Mouse (Mus musculus) fibroblast of lung, adult 2 months (primary cell): Measurements from ENCODE around the gene Fut11.

Experiments used
- DNase-seq: peaks from one replicate; pipeline ENCODE4 v3.0.0-alpha.2; 2011; ENCODE audit warnings: low read depth

The Fut11 gene

DNA sequence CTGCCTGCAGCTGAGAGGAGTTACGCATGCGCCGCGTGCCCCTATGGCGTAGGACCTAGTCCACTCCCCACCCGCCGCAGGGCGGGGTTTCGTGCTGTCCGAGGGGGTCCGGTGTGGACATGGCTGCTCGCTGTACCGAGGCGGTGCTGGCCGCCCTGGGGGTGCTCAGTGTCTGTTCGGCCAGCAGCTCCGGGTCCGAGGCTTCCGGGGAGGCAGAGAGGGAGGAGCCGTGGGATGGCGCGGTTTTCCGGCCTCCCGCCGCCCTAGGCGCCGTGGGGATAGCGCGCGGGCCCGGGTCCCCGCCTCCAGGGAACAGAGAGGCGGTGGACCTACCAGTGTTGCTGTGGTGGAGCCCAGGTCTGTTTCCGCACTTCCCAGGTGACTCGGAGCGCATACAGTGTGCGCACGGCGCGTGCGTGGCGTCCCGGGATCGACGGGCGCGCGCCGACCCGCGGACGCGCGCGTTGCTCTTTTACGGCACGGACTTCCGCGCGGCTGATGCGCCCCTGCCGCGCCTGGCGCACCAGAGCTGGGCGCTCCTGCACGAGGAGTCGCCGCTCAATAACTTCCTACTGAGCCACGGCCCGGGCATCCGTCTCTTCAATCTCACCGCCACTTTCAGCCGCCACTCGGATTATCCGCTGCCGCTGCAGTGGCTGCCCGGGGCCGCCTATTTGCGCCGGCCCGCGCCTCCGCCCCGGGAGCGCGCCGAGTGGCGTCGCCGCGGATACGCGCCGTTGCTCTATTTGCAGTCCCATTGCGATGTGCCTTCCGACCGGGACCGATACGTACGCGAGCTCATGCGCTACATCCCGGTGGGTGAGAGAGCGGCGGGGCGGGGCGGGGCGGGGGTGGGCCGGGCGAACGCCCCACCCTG is at the start of gene Fut11:
Fut11 (plus strand) TSS at position 85 of the 877 bp plus-strand sequence.
- no peak for DNase-seq

DNA sequence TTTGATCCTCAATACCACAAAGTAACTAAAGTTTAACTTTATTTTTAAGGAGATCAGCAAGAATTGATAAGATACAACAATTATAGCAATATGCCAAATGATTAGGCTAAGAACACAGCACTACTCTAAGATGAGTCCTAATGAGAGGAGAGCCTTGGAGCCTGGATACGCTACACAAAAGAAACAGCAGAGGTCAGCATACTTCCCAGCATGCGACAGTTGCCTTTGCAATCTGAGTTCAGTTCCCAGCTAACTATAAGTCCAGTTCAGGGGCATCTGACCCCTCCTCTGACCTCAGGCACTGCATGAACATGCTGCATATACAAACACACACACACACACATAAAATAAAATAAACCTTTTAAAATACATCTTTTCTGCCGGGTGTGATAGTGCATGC is 49.2 kb upstream of the Fut11 start:
- no peak for DNase-seq

DNA sequence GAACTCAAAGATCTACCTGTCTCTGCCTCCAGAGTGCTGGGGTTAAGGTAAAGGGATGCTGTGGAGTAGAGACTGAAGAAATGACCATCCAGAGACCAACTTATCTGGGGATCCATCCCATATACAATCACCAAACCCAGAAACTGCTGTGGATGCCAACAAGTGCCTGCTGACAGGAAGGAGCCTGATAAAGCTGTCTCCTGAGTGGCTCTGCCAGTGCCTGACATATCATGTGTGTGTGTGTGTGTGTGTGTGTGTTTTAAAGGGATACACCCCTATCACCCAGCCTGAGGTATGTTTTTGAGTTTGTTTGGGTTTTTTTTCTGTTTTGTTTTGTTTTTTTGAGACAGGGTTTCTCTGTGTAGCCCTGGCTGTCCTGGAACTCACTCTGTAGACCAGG is 48.4 kb upstream of the Fut11 start:
- no peak for DNase-seq

DNA sequence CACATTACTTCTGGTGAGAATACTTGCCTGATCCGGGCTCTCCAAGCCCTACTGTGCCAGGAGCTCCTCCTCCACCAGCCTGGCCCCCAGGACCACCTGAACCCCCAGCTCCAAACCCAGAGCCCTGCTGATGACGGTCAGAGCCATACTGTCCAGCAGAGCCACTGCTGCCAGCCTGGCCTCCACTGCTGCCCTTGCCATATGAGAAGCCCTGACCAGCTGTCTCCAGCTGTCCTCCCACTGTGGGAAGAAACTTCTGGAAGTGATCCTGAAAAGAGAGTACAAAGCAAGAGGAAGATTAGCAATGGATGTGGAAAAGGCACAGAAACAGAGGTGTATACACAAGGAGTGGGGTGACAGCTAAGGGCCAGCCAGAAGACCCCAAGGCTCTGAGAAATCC is 43.8 kb upstream of the Fut11 start:
- DNase-seq = no peak

GRCm38 (mm10) chr14:20651722-20652256 is 43.0 kb upstream of the Fut11 start:
- DNase-seq = no peak

GRCm38 (mm10) chr14:20654690-20655421 is 39.9 kb upstream of the Fut11 start:
- DNase-seq = no peak

GRCm38 (mm10) chr14:20655731-20656130 is 39.0 kb upstream of the Fut11 start:
- no peak for DNase-seq

- DNase-seq = no peak
Observed at GRCm38 (mm10) chr14:20656361-20656760, 38.4 kb upstream of the Fut11 start, which contains the start of gene Myoz1. Gene Myoz1 (minus strand): TSS chr14:20656540.

GRCm38 (mm10) chr14:20658326-20658725 is 36.4 kb upstream of the Fut11 start:
- DNase-seq = no peak

DNA sequence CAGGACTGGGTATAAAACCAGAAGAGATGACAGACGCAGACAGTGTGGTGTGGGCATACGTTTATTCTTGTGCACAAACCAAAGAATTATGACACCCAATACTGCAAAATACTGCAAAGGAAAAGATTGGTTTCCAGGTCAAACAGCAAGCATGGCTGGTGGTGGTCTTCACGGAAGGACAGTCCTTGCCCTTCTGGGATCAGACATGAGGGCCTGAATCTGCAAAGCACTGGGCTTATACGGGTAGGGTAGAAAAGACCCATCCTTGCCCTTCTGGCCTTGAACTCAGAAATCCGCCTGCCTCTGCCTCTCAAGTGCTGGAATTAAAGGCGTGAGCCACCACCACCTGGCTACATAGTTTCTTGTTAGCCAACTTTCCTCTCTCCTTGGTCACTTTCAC is 35.9 kb upstream of the Fut11 start:
- no peak for DNase-seq

DNA sequence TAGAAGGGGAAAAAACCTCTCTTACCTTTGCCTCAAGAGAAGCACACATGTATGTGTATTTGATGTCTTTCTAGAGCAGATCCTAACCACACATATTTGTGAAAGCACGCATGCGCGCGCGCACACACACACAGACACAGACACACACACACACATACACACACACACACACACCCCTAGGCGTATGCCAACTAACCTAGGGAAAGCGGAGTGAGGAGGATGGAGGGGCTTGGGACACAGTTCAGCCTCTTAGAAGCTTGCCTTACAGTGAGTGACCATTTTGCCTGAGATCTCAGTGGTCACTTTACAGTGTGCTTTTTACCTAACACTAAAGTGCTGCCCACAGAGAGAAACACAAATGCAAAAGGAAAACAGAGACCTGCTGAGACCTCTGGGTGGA is 35.1 kb upstream of the Fut11 start:
- no peak for DNase-seq

DNA sequence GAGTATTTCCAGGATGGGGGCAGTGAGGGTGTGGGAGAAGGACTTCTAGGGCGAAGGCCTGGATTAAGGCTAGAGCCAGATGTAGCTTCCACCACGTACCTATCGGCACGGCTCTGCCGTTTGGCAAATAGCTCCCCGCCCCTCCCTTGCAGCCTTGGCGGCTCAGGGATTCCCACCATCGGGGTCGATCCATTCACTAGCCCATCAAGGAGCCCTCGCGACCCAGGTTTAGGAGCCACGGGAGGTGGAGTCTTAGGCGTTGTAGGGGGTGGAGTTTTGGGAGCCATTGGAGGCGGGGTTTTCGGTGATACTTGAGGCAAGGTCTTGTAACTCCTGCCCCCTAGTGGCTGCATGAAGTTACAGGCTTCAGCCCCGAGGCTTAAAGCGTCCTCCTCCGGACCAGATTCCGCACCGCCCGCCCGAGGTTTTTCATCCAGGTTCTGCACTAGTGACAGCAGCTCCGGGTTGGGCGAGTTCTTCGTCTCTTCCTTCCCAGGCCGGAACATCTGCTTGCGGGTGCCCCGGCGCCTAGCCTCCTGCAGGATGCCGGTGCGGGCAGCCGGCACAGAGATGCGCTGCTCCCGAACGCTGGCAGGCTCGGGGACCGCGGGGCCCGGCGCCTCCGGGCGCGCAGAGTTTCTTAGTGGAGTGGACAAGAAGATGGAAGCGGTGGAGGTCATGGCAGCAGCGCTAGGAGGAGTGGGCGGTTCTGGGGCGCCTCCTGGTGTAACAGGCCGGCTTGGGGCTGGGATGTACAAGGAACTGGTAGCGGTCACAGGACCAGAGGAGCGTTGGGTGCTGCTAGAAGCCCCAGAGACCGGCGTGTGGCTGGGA is 33.7 kb upstream of the Fut11 start:
- peak; percentile 88 for DNase-seq

DNA sequence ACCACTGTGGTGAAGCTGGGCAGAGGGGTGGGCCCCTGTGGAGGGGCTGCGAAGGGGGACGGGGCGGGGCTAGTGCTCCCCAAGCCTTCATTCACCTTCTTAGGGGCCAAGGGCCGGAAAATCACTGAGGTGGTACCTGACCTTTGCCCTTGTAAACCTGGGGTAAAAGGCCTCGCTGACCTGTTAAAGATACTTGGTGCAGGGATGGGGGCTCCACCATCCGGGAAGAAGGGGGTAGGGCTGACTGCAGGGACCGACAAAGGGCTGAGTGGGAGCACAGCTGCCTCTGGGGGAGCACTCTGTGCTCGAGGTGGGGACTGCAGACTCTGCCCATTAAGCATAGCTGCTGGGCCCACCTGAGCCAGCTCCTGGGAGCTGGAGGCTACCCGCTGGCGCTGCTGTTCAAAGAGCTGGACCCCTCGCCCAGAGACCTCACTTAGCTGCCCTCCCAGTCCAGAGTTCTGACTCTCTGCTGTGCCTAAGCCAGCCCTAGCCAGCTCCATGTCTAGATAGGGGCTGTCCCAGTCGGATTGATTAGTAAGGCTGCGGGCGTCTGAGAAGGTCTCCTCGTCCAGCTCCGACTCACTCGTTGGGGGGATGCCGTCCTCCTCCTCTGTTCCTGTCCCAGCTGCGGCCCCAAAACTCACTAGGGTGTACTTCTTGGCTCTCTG is 33.0 kb upstream of the Fut11 start:
- DNase-seq = no peak

DNA sequence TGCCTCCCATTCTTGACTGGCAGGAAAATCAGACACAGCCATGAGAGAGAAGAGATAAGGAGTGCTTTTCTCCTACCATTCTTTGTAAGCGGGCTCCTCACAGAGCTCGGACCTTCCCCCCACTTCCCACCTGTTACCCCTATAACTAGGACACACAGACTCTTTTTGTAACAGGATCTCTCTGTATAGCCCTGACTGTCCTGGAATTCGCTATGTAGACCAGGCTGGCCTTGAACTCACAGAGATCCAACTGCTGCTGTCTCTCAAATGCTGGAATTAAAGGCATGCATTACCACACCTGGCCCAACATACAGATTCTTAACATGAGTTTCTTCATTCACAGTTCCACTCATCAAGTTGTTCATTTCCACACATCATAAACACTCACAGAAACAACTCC is 32.0 kb upstream of the Fut11 start:
- no peak for DNase-seq

- no peak for DNase-seq
Observed at GRCm38 (mm10) chr14:20663601-20664000, 31.2 kb upstream of the Fut11 start.

- DNase-seq = no peak
Observed at GRCm38 (mm10) chr14:20664436-20664835, 30.3 kb upstream of the Fut11 start.

GRCm38 (mm10) chr14:20667469-20667868 is 27.3 kb upstream of the Fut11 start:
- no peak for DNase-seq

- no peak for DNase-seq
Observed at GRCm38 (mm10) chr14:20668154-20668810, 26.5 kb upstream of the Fut11 start, which contains the start of gene Synpo2l. Gene Synpo2l (minus strand): TSS chr14:20668354.

DNA sequence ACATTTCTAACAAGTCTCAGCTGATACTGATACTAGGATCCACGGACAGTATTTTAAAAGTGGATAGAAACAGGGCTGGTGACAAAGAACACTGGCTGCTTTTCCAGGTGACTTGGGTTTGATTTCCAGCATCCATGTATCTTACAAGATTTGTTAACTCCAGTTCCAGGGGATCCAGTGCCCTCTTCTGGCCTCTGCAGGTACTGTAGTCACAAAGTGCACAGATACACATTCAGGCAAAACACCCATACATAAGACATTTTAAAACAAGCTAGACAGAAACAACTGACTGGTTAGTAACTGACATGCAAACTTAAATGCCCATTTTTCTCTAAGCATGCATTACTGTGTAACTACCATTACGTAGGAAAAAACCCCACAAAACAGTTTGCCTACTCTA is 21.8 kb upstream of the Fut11 start:
- no peak for DNase-seq

DNA sequence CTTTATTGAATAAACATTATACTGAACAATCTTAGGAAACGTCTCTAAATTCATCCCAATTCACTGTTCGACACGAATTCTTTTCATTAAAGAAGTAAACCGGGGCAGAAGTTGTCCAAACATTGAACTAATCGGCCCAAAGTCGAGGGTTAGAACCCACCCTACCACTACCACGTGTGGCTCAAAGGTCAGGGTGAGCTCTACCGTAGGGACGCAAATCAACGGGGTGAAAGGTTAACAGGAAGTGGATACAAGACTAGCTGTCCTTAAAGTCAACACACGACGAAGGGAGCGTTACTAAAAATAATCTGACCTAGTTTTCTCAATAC is 21.1 kb upstream of the Fut11 start:
- DNase-seq = no peak
